Mouse (Mus musculus) A20 (cell line): ENCODE measurements around the gene Dglucy.

Experiments
- DNase-seq: peaks from one replicate; pipeline ENCODE4 v3.0.0-alpha.2; 2011; ENCODE audit warnings: low read depth, low spot score

Dglucy gene

GRCm38 (mm10) chr12:100928286-100928685 is 149.4 kb downstream of the Dglucy start:
- no peak for DNase-seq

GRCm38 (mm10) chr12:100931653-100932052 is 152.8 kb downstream of the Dglucy start:
- DNase-seq = no peak

GRCm38 (mm10) chr12:100934796-100935195 is 155.9 kb downstream of the Dglucy start:
- no peak for DNase-seq

GRCm38 (mm10) chr12:100936116-100936515 is 157.3 kb downstream of the Dglucy start:
- peak; percentile 72 for DNase-seq

- no peak for DNase-seq
Observed at GRCm38 (mm10) chr12:100936737-100937136, 157.9 kb downstream of the Dglucy start.

- DNase-seq = peak; percentile 63
Observed at GRCm38 (mm10) chr12:100937441-100938360, 158.8 kb downstream of the Dglucy start.

- DNase-seq = no peak
Observed at GRCm38 (mm10) chr12:100941361-100941760, 162.5 kb downstream of the Dglucy start.

- DNase-seq = no peak
Observed at GRCm38 (mm10) chr12:100943146-100943545, 164.3 kb downstream of the Dglucy start.

- DNase-seq = no peak
Observed at GRCm38 (mm10) chr12:100944921-100945336, 166.1 kb downstream of the Dglucy start.

- no peak for DNase-seq
Observed at GRCm38 (mm10) chr12:100945501-100945900, 166.6 kb downstream of the Dglucy start.

- no peak for DNase-seq
Observed at GRCm38 (mm10) chr12:100945948-100946347, 167.1 kb downstream of the Dglucy start.
